Mouse (Mus musculus) kidney, adult 10 weeks (tissue): ENCODE results near the gene Nck1. TPM values are rescaled to one million over a fixed set of nuclear protein-coding genes. Genes with fewer than 3 reads are reported as not detected.

Experiments used
- polyA plus RNA-seq: library from polyadenylated mRNA; stranded (reverse); fragments of 350-450 nt; fragmentation: Illumina TruSeq; extraction: RNeasy Lipid Tissue Mini Kit (QIAGEN cat#74804); gene quantifications from one replicate; pipeline ENCODE4 v1.2.3, GENCODE M21; 2014; ENCODE audit warnings: low read depth, low replicate concordance

Gene Nck1
- 112 TPM for polyA plus RNA-seq

GRCm38 (mm10) chr9:100545715-100546593 is at the start of gene Nck1:
Nck1 (minus strand) TSS chr9:100546134.

GRCm38 (mm10) chr9:100570626-100571233 is 24.8 kb upstream of the Nck1 start, which contains the start of gene Slc35g2:
Slc35g2 (minus strand) TSS chr9:100571090.

GRCm38 (mm10) chr9:100486431-100486830 is 59.5 kb downstream of the Nck1 start, which contains the start of gene Il20rb:
Il20rb (minus strand) TSS chr9:100486788.

Other genes starting within 250 kb of the Nck1 start
- gene Il20rb, start 59.3 kb downstream of the Nck1 start, polyA plus RNA-seq, result not detected
- 13.3 TPM for gene Slc35g2, start 25.0 kb upstream of the Nck1 start, polyA plus RNA-seq
- gene Stag1, start 51.7 kb upstream of the Nck1 start, polyA plus RNA-seq, result 61.7 TPM